Mouse (Mus musculus) intestine, postnatal 0 days (tissue): ENCODE data around the gene Plekhm2. TPM values are rescaled to one million over a fixed set of nuclear protein-coding genes. Genes with fewer than 3 reads are reported as not detected.

Experiments
- ATAC-seq: fragments of 200-750 bp; cut with Nextera tagmentation; 2 replicates; pipeline ENCODE4 v1.8.0; 2017; ENCODE audit warnings: mild to moderate bottlenecking, moderate TSS enrichment, moderate library complexity
- H3K27ac ChIP-seq: fragments of 300-500 bp; sonication (generic); 2 replicates; pipeline ENCODE4 v1.5.1; 2014; ENCODE audit warnings: mild to moderate bottlenecking, low read depth, low read length, moderate library complexity
- H3K27me3 ChIP-seq: fragments of 300-500 bp; sonication (generic); replicated peaks from 2 replicates; pipeline ENCODE4 v1.6.1; 2014; ENCODE audit warnings: low read length, mixed read lengths; ENCODE audit not compliant: control insufficient read depth, insufficient read depth
- H3K36me3 ChIP-seq: fragments of 300-500 bp; sonication (generic); 2 replicates; pipeline ENCODE4 v1.6.1; 2014; ENCODE audit warnings: mild to moderate bottlenecking, moderate library complexity; ENCODE audit not compliant: control insufficient read depth, insufficient read depth
- H3K4me1 ChIP-seq: fragments of 300-500 bp; sonication (generic); replicated peaks from 2 replicates; pipeline ENCODE4 v1.6.1; 2014; ENCODE audit warnings: antibody characterized with exemption, low read length, mixed read lengths; ENCODE audit not compliant: control insufficient read depth, insufficient read depth
- H3K4me2 ChIP-seq: fragments of 300-500 bp; sonication (generic); replicated peaks from 2 replicates; pipeline ENCODE4 v1.6.1; 2014; ENCODE audit warnings: low read depth, mild to moderate bottlenecking, moderate library complexity
- H3K4me3 ChIP-seq: fragments of 300-500 bp; sonication (generic); 2 replicates; pipeline ENCODE4 v1.5.1; 2014; ENCODE audit warnings: low read depth, low read length
- H3K9ac ChIP-seq: fragments of 300-500 bp; sonication (generic); 2 replicates; pipeline ENCODE4 v1.6.1; 2014; ENCODE audit warnings: mild to moderate bottlenecking, low read depth, low read length
- H3K9me3 ChIP-seq: fragments of 300-500 bp; sonication (generic); 2 replicates; pipeline ENCODE4 v1.6.1; 2016; ENCODE audit warnings: mixed run types; ENCODE audit not compliant: control insufficient read depth
- CTCF ChIP-seq: sonication (generic); IDR thresholded peaks from 2 replicates; pipeline ENCODE4 v1.5.1; 2016; ENCODE audit warnings: low read depth, mild to moderate bottlenecking, control low read depth, antibody characterized with exemption, moderate library complexity
- WGBS: fragments of 180-500 bp; shearing (Covaris S2); extraction: QIAGEN DNeasy Blood & Tissue Kit; methylation state at CpG from one replicate; pipeline ENCODE4 v1.1.7; 2014; 5-methylcytosine and 5-hydroxymethylcytosine counted together
- polyA plus RNA-seq: library from polyadenylated mRNA; unstranded; fragments of >200 nt; fragmentation: Nextera tagmentation; extraction: Ambion mirVana; gene quantifications from 2 replicates; pipeline ENCODE4 v1.2.1, GENCODE M21; 2015

Plekhm2 gene
- polyA plus RNA-seq, 1 experiment from 2014 or later = 3.1 TPM

DNA sequence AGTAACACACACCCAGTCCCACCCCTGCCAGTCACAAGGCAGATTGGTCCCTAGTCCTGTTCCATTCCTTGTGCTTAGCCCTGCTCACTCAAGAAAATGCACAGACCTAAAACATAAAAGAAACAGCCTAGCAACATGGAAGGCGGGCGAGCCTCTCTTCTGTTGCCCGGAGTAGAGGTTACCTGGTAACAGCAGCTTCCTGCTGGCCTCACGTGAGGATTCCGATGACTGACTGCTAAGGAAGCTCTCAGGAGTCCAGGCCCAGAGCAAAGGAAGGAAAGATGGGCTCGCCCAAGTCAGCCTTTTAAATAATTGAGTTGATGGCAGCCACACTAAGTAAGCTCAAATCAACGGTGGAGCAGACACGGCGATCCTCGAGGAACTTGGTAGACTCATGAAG, 12.8 kb downstream of the Plekhm2 start:
- 83% methylated on average over 10 of the region's 10 CpGs for WGBS
- H3K4me1 ChIP-seq = no peaks in the 10 kb centered on the region
- no peak overlapping the region for H3K9ac ChIP-seq
- ATAC-seq = no peak
- no peaks in the 10 kb centered on the region; the same call in 1 of the 2 replicates for H3K36me3 ChIP-seq
- no peak overlapping the region for H3K27ac ChIP-seq
- no peaks in the 10 kb centered on the region for H3K27me3 ChIP-seq
- no peak overlapping the region for H3K4me2 ChIP-seq
- H3K4me3 ChIP-seq = no peak overlapping the region
- no peak for TF ChIP-seq CTCF
- no peaks in the 10 kb centered on the region for H3K9me3 ChIP-seq

DNA sequence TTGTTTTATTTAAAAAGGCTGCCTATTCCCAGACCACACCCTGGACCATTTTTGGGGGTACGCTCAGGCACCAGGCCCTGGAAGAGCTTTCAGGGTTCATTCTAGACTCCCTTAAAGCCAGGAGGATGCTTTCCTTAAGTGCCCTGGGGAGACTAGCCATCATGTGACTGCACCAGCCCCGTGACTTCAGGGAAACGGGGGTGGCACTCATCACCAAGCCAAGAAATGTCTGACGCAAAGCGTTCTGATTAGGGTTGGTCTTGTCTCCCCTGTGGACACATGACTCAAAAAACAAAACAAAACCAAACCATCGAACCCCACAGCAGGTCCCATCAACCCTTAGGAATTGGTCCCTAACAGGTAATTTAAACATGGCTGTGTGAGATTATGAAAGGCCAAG, 13.4 kb downstream of the Plekhm2 start:
- H3K4me3 ChIP-seq = no peak overlapping the region
- H3K36me3 ChIP-seq = no peaks in the 10 kb centered on the region; the same call in 1 of the 2 replicates
- H3K4me2 ChIP-seq = no peak overlapping the region
- WGBS = 87% methylated on average over 6 of the region's 6 CpGs
- TF ChIP-seq CTCF = no peak
- no peaks in the 10 kb centered on the region for H3K27me3 ChIP-seq
- H3K9me3 ChIP-seq = no peaks in the 10 kb centered on the region
- H3K4me1 ChIP-seq = no peaks in the 10 kb centered on the region
- no peak overlapping the region for H3K9ac ChIP-seq
- no peak overlapping the region for H3K27ac ChIP-seq
- ATAC-seq = no peak

DNA sequence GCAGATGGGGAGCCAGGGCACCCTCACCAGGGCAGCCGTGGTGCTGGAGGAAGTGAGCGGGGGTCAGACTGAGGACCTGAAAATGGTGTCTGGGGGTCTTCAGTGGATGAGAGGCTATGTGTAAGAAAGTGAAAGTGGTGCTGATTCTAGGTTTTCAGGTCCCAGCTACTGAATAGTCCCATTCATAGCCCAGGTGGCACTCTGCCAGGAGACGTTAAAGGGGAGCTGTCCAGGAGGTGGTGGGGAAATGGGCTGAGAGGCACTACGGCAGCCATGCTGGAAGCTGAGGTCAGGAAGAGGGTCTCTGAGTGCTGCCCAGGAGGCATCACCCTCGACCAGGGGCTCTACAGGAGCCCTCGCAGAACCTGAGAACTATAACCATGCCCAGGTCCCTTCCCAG, 15.5 kb downstream of the Plekhm2 start:
- Histone ChIP-seq H3K27ac (no peak overlapping the region), H3K4me1 (no peaks in the 10 kb centered on the region), H3K4me2 (no peak overlapping the region), H3K9ac (no peak overlapping the region), H3K9me3 (no peaks in the 10 kb centered on the region), H3K4me3 (no peak overlapping the region), H3K36me3 (no peaks in the 10 kb centered on the region; the same call in 1 of the 2 replicates), H3K27me3 (no peaks in the 10 kb centered on the region)
- ATAC-seq = no peak
- TF ChIP-seq CTCF = no peak
- 75% methylated on average over 6 of the region's 6 CpGs for WGBS

DNA sequence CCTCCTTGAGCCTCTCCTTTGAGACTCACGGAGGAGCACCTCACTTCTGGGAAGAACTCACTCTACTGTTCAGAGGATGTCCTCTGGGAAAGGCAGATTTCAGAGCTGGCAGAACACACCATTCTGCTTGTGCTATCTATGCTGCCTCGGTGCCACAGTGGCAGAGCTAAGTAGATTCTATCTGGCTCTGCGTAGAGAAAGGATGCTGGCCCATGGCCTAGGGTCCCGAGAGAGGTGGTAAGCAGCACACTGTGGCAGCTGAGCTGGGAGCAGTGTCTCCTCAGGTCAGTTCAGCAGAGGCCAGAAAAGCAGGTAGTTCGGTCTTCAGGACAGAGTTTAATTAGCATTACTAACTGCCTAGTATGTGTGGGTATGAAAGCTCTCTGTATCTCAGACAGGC, 16.4 kb downstream of the Plekhm2 start:
- no peaks in the 10 kb centered on the region for H3K27me3 ChIP-seq
- no peak overlapping the region for H3K4me2 ChIP-seq
- no peaks in the 10 kb centered on the region for H3K36me3 ChIP-seq
- WGBS = 90% methylated on average over 5 of the region's 5 CpGs
- H3K4me1 ChIP-seq = no peaks in the 10 kb centered on the region
- no peak for TF ChIP-seq CTCF
- no peak for ATAC-seq
- no peak overlapping the region for H3K27ac ChIP-seq
- no peak overlapping the region for H3K9ac ChIP-seq
- H3K4me3 ChIP-seq = no peak overlapping the region
- H3K9me3 ChIP-seq = no peaks in the 10 kb centered on the region

DNA sequence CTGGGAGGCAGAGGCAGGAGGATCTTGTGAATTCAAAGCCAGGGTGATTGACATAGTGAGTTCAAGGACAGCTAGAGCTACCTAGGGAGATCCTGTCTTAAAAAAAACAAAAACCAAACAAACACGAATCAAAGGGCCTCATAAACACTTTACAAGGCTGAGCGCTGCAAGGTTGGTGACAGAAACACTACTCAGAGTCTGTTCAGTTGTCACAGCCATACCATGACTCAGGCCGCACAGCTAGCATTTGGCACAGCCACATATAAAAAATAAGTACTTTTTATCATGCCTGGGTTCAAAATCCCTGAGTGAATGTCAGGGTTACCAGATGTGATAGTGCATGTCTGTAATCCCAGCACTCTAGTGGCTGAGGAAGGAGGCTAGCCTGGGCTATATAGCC, 17.5 kb downstream of the Plekhm2 start:
- peaks cover 4% of the 10 kb centered on the region; the same call in 1 of the 2 replicates for H3K36me3 ChIP-seq
- no peak overlapping the region for H3K4me2 ChIP-seq
- WGBS = 87% methylated on average over 3 of the region's 3 CpGs
- H3K9me3 ChIP-seq = no peaks in the 10 kb centered on the region
- no peak overlapping the region for H3K9ac ChIP-seq
- no peaks in the 10 kb centered on the region; the same call in 1 of the 2 replicates for H3K4me1 ChIP-seq
- H3K4me3 ChIP-seq = no peak overlapping the region
- ATAC-seq = no peak
- no peak overlapping the region for H3K27ac ChIP-seq
- no peak for TF ChIP-seq CTCF
- no peaks in the 10 kb centered on the region for H3K27me3 ChIP-seq

DNA sequence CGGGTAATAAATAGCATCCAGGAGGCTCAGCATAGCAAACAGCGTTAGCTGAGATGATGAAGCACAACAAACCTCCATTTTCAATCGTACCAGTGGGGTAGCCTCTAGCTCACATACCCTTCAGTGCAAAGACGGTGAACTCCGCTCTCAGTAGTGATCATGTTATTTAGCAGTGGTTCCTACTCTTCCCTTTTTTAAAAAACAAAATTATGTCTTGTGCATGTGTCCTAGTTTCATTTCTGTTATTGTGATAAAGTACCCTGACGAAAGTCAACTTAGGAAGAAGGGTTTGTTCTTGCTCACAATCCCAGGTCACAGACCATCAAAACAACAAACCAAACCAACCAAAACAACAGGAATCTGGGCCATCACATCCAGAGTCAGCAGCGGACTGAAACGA, 18.7 kb downstream of the Plekhm2 start:
- ATAC-seq = no peak
- 90% methylated on average over 8 of the region's 8 CpGs for WGBS
- Histone ChIP-seq H3K4me1 (no peaks in the 10 kb centered on the region; the same call in 1 of the 2 replicates), H3K27me3 (no peaks in the 10 kb centered on the region), H3K27ac (no peak overlapping the region), H3K9me3 (no peaks in the 10 kb centered on the region), H3K4me3 (no peak overlapping the region), H3K4me2 (no peak overlapping the region), H3K9ac (no peak overlapping the region), H3K36me3 (peaks cover 16% of the 10 kb centered on the region)
- TF ChIP-seq CTCF = no peak
